Mouse (Mus musculus): Measurements from ENCODE around the gene Vmn1r67. TPM values are rescaled to one million over a fixed set of nuclear protein-coding genes. Genes with fewer than 3 reads are reported as not detected.
A peak's percentile ranks its signal among the peaks of the same experiment; 100 is the strongest.

The Vmn1r67 gene
- not detected in 2 replicates for polyA plus RNA-seq (2016; fragmentation: Nextera tagmentation; extraction: Ambion mirVana)

- no peak for DNase-seq (ENCODE audit: low spot score)
- H3K4me3 ChIP-seq: no peak within 1 kb of the TSS
- H3K27me3 ChIP-seq (ENCODE audit: low read depth, poor library complexity, severe bottlenecking): no peaks in the 10 kb centered on the region
- peaks cover 4% of the 10 kb centered on the region; the same call in 1 of the 2 replicates for H3K9me3 ChIP-seq (replicated peaks)
- H3K4me1 ChIP-seq: no peaks in the 10 kb centered on the region
- H3K36me3 ChIP-seq: no peaks in the 10 kb centered on the region
- H3K27ac ChIP-seq: no peak within 1 kb of the TSS
Measured at GRCm38 (mm10) chr7:10443031-10443430, at the start of gene Vmn1r67. Gene Vmn1r67 (plus strand): TSS chr7:10443331.

- H3K27me3 ChIP-seq (ENCODE audit: low read depth, poor library complexity, severe bottlenecking): no peaks in the 10 kb centered on the region
- H3K36me3 ChIP-seq: no peaks in the 10 kb centered on the region
- WGBS: 75% methylated on average over 3 of the region's 3 CpGs
- 0 out of 2 replicates have a peak, but pooled peaks cover 2% of the 10 kb centered on the region for H3K9me3 ChIP-seq (replicated peaks)
- H3K27ac ChIP-seq: no peak overlapping the region
- no peak overlapping the region for H3K4me3 ChIP-seq
- no peak for DNase-seq (ENCODE audit: low spot score)
- H3K4me1 ChIP-seq: no peaks in the 10 kb centered on the region
Measured at GRCm38 (mm10) chr7:10458166-10458565, 15.0 kb downstream of the Vmn1r67 start.

DNA sequence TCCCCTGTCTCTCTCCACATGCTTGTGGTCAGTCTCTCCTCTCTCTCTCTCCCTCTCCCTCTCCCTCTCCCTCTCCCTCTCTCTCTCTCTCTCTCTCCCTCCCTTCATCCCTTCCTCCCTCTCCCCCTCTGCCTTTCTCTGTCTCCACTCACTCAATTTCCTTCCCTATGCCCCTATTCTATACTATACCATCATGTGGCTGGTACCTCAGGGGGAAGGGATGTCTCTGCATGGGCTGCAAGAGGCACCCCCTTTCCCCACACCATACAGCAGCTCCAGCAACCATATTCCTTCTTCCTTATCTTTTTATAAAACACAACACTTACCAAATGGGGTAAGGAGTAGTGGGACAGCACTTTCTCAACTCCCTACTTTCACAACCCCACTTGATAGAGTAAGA, 36.7 kb downstream of the Vmn1r67 start:
- Histone ChIP-seq H3K36me3 (no peaks in the 10 kb centered on the region), H3K4me3 (no peak overlapping the region), H3K4me1 (no peaks in the 10 kb centered on the region), H3K27ac (no peak overlapping the region), H3K9me3 (replicated peaks) (no peaks in the 10 kb centered on the region), H3K27me3 (ENCODE audit: low read depth, poor library complexity, severe bottlenecking) (no peaks in the 10 kb centered on the region)
- no peak for DNase-seq (ENCODE audit: low spot score)

DNA sequence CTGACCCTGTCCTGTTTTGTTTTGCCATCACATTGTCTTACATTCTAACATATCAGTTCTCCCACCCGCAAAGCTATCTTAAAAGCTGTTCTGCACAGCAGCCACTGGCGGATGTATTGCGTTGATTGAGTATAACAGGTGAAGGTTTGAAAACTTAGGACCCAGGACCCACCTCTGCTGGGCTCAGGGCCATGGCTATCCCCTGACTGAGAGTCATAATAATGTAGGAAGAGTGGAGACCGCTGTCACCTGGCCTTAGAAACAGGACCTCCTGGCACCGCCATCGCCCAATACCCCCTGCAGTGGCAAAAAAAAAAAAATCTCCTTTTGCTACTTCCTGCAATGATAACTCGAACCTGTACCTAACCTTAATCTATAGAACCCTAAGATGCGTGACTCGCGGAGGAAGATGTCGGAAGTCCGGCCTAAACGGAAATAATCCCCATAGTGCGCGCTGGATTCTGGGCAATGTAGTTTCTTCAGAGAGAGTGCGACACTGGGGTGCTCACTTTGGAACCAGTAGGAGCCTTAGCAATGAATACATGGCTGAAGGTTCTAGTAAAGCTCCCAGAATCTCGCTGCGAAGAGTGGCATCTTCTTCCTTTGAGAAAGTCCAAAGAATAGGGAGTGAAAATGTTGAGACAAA, 37.6 kb downstream of the Vmn1r67 start:
- H3K36me3 ChIP-seq: no peaks in the 10 kb centered on the region
- H3K27me3 ChIP-seq (ENCODE audit: low read depth, poor library complexity, severe bottlenecking): no peaks in the 10 kb centered on the region
- H3K4me1 ChIP-seq: no peaks in the 10 kb centered on the region
- peak; percentile 31 for DNase-seq (ENCODE audit: low spot score)
- H3K9me3 ChIP-seq (replicated peaks): no peaks in the 10 kb centered on the region
- WGBS: 64% methylated on average over 18 of the region's 18 CpGs
- peak overlapping the region; percentile 31 for H3K4me3 ChIP-seq
- H3K27ac ChIP-seq: no peak overlapping the region

GRCm38 (mm10) chr7:10494786-10495521, 51.8 kb downstream of the Vmn1r67 start, which contains the start of gene Zik1:
Gene Zik1 (minus strand): TSS chr7:10495394.
- Histone ChIP-seq H3K36me3 (peaks cover 40% of the 10 kb centered on the region), H3K9me3 (replicated peaks) (no peaks in the 10 kb centered on the region), H3K4me3 (peak within 1 kb of the TSS; percentile 70), H3K27me3 (ENCODE audit: low read depth, poor library complexity, severe bottlenecking) (no peaks in the 10 kb centered on the region), H3K27ac (peak within 1 kb of the TSS; percentile 89), H3K4me1 (peaks cover 8% of the 10 kb centered on the region; the same call in 1 of the 2 replicates)
- peak; percentile 83 for DNase-seq (ENCODE audit: low spot score)
- WGBS: 3% methylated on average over 33 of the region's 33 CpGs

DNA sequence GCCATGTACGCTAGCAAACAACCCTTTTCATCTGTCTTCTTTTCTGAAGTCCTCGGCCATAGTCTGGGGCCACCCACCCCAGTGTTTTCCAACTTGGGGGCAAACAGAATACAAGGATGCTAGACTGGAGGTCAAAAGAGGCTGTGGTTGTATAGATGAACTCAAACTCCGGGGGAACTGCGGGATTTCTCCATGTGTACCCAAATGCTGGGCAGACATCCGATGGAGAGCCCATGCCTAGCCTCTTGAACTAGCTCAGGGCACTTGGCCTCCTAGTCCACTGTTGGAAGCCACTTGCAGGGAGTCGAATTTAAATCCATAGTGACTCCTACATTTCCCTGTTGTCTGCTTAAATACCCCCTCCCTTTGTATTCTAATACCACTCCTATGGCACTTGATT, 52.4 kb downstream of the Vmn1r67 start:
- H3K36me3 ChIP-seq: peaks cover 34% of the 10 kb centered on the region
- WGBS: 38% methylated on average over 6 of the region's 6 CpGs
- H3K4me1 ChIP-seq: peaks cover 8% of the 10 kb centered on the region; the same call in 1 of the 2 replicates
- no peaks in the 10 kb centered on the region for H3K9me3 ChIP-seq (replicated peaks)
- peak overlapping the region; percentile 70 for H3K4me3 ChIP-seq
- peak overlapping the region; percentile 89 for H3K27ac ChIP-seq
- DNase-seq (ENCODE audit: low spot score): no peak
- H3K27me3 ChIP-seq (ENCODE audit: low read depth, poor library complexity, severe bottlenecking): no peaks in the 10 kb centered on the region

Other genes with a start within 250 kb of the Vmn1r67 start
- not detected in 2 replicates for gene Vmn1r66, start 165.3 kb upstream of the Vmn1r67 start, polyA plus RNA-seq (2016; fragmentation: Nextera tagmentation; extraction: Ambion mirVana)
- gene Zik1, start 52.1 kb downstream of the Vmn1r67 start, polyA plus RNA-seq (2016; fragmentation: Nextera tagmentation; extraction: Ambion mirVana): 33.3 and 36.4 TPM in 2 replicates
- not detected in 2 replicates for gene Vmn1r68, start 115.2 kb downstream of the Vmn1r67 start, polyA plus RNA-seq (2016; fragmentation: Nextera tagmentation; extraction: Ambion mirVana)
- not detected in 2 replicates for gene Vmn1r69, start 170.3 kb downstream of the Vmn1r67 start, polyA plus RNA-seq (2016; fragmentation: Nextera tagmentation; extraction: Ambion mirVana)
- gene Vmn1r70, start 188.2 kb downstream of the Vmn1r67 start, polyA plus RNA-seq (2016; fragmentation: Nextera tagmentation; extraction: Ambion mirVana): not detected in 2 replicates
- not detected in 2 replicates for gene Nlrp4b, start 244.5 kb downstream of the Vmn1r67 start, polyA plus RNA-seq (2016; fragmentation: Nextera tagmentation; extraction: Ambion mirVana)

Data from limb, embryonic 10.5 days (tissue).